Mouse (Mus musculus) stomach, embryonic 16.5 days (tissue): ENCODE data around the gene Itk. TPM values are rescaled to one million over a fixed set of nuclear protein-coding genes. Genes with fewer than 3 reads are reported as not detected.

Experiments
- ATAC-seq: fragments of 200-750 bp; cut with Nextera tagmentation; 2 replicates; pipeline ENCODE4 v1.8.0; 2017; ENCODE audit warnings: moderate number of reproducible peaks, moderate TSS enrichment; ENCODE audit not compliant: insufficient read depth, low FRiP score
- H3K27ac ChIP-seq: fragments of 300-500 bp; sonication (generic); 2 replicates; pipeline ENCODE4 v1.5.1; 2014; ENCODE audit warnings: low read length
- H3K27me3 ChIP-seq: fragments of 300-500 bp; sonication (generic); 2 replicates; pipeline ENCODE4 v1.6.1; 2014; ENCODE audit warnings: low read length, control low read depth, mixed read lengths; ENCODE audit not compliant: control insufficient read depth, insufficient read depth
- H3K36me3 ChIP-seq: fragments of 300-500 bp; sonication (generic); 2 replicates; pipeline ENCODE4 v1.6.1; 2014; ENCODE audit warnings: low read length; ENCODE audit not compliant: control insufficient read depth, insufficient read depth
- H3K4me1 ChIP-seq: fragments of 300-500 bp; sonication (generic); 2 replicates; pipeline ENCODE4 v1.6.1; 2014; ENCODE audit warnings: low read length, control low read depth, mixed read lengths; ENCODE audit not compliant: control insufficient read depth, insufficient read depth
- H3K4me2 ChIP-seq: fragments of 300-500 bp; sonication (generic); 2 replicates; pipeline ENCODE4 v1.6.1; 2014; ENCODE audit warnings: low read depth, low read length, mixed read lengths
- H3K4me3 ChIP-seq: fragments of 300-500 bp; sonication (generic); replicated peaks from 2 replicates; pipeline ENCODE4 v1.5.1; 2014; ENCODE audit warnings: mild to moderate bottlenecking, low read length
- H3K9ac ChIP-seq: fragments of 300-500 bp; sonication (generic); 2 replicates; pipeline ENCODE4 v1.6.1; 2014; ENCODE audit warnings: low read length
- H3K9me3 ChIP-seq: fragments of 300-500 bp; sonication (generic); replicated peaks from 2 replicates; pipeline ENCODE4 v1.6.1; 2016; ENCODE audit warnings: low read length, control low read depth; ENCODE audit not compliant: control insufficient read depth
- WGBS: fragments of 180-500 bp; shearing (Covaris S2); extraction: QIAGEN DNeasy Blood & Tissue Kit; methylation state at CpG from one replicate; pipeline ENCODE4 v1.1.7; 2014; 5-methylcytosine and 5-hydroxymethylcytosine counted together
- polyA plus RNA-seq: library from polyadenylated mRNA; unstranded; fragments of >200 nt; fragmentation: Nextera tagmentation; extraction: Ambion mirVana; gene quantifications from 2 replicates; pipeline ENCODE4 v1.2.1, GENCODE M21; 2015

Itk gene
- polyA plus RNA-seq, 1 experiment from 2014 or later: 0.49 TPM

- WGBS: 88% methylated on average over 2 of the region's 2 CpGs
- H3K9me3 ChIP-seq: no peaks in the 10 kb centered on the region
- H3K9ac ChIP-seq: no peak overlapping the region
- no peaks in the 10 kb centered on the region for H3K27me3 ChIP-seq
- H3K36me3 ChIP-seq: no peaks in the 10 kb centered on the region
- ATAC-seq: no peak
- H3K27ac ChIP-seq: no peak overlapping the region
- H3K4me1 ChIP-seq: no peaks in the 10 kb centered on the region
- no peak overlapping the region for H3K4me3 ChIP-seq
- H3K4me2 ChIP-seq: no peak overlapping the region
Measured at GRCm38 (mm10) chr11:46384925-46385324, 4.4 kb downstream of the Itk start.

GRCm38 (mm10) chr11:46382466-46382865, 6.8 kb downstream of the Itk start:
- H3K9ac ChIP-seq: no peak overlapping the region
- H3K4me1 ChIP-seq: no peaks in the 10 kb centered on the region
- H3K36me3 ChIP-seq: no peaks in the 10 kb centered on the region
- H3K4me2 ChIP-seq: no peak overlapping the region
- no peak overlapping the region for H3K27ac ChIP-seq
- H3K9me3 ChIP-seq: no peaks in the 10 kb centered on the region
- no peak overlapping the region for H3K4me3 ChIP-seq
- no peak for ATAC-seq
- H3K27me3 ChIP-seq: no peaks in the 10 kb centered on the region
- 94% methylated on average over 4 of the region's 4 CpGs for WGBS

GRCm38 (mm10) chr11:46380097-46380675, 9.1 kb downstream of the Itk start:
- Histone ChIP-seq H3K4me2 (no peak overlapping the region), H3K27me3 (no peaks in the 10 kb centered on the region), H3K36me3 (no peaks in the 10 kb centered on the region), H3K4me3 (no peak overlapping the region), H3K4me1 (no peaks in the 10 kb centered on the region), H3K9me3 (no peaks in the 10 kb centered on the region), H3K9ac (no peak overlapping the region), H3K27ac (no peak overlapping the region)
- 77% methylated on average over 7 of the region's 7 CpGs for WGBS
- ATAC-seq: no peak

- WGBS: 84% methylated on average over 8 of the region's 8 CpGs
- no peak overlapping the region for H3K27ac ChIP-seq
- no peak overlapping the region for H3K4me3 ChIP-seq
- no peaks in the 10 kb centered on the region for H3K9me3 ChIP-seq
- no peaks in the 10 kb centered on the region for H3K4me1 ChIP-seq
- H3K36me3 ChIP-seq: no peaks in the 10 kb centered on the region
- ATAC-seq: no peak
- no peaks in the 10 kb centered on the region for H3K27me3 ChIP-seq
- H3K9ac ChIP-seq: no peak overlapping the region
- no peak overlapping the region for H3K4me2 ChIP-seq
Measured at GRCm38 (mm10) chr11:46377819-46378782, 11.2 kb downstream of the Itk start.

- H3K4me2 ChIP-seq: no peak overlapping the region
- H3K27me3 ChIP-seq: no peaks in the 10 kb centered on the region
- no peaks in the 10 kb centered on the region for H3K9me3 ChIP-seq
- H3K4me3 ChIP-seq: no peak overlapping the region
- no peaks in the 10 kb centered on the region for H3K36me3 ChIP-seq
- H3K27ac ChIP-seq: no peak overlapping the region
- ATAC-seq: no peak
- no peaks in the 10 kb centered on the region for H3K4me1 ChIP-seq
- WGBS: 87% methylated on average over 1 of the region's 1 CpGs
- H3K9ac ChIP-seq: no peak overlapping the region
Measured at GRCm38 (mm10) chr11:46377316-46377715, 12.0 kb downstream of the Itk start.

- whole genome bisulfite sequencing: 85% methylated on average over 8 of the region's 8 CpGs
- no peaks in the 10 kb centered on the region for H3K36me3 ChIP-seq
- H3K9ac ChIP-seq: no peak overlapping the region
- H3K27me3 ChIP-seq: no peaks in the 10 kb centered on the region
- H3K9me3 ChIP-seq: no peaks in the 10 kb centered on the region
- H3K4me1 ChIP-seq: no peaks in the 10 kb centered on the region
- no peak overlapping the region for H3K4me3 ChIP-seq
- no peak for ATAC-seq
- no peak overlapping the region for H3K27ac ChIP-seq
- H3K4me2 ChIP-seq: no peak overlapping the region
Measured at GRCm38 (mm10) chr11:46375015-46375414, 14.3 kb downstream of the Itk start.

GRCm38 (mm10) chr11:46373071-46374030, 16.0 kb downstream of the Itk start:
- WGBS: 80% methylated on average over 13 of the region's 13 CpGs
- Histone ChIP-seq H3K4me3 (no peak overlapping the region), H3K4me1 (no peaks in the 10 kb centered on the region), H3K9me3 (no peaks in the 10 kb centered on the region), H3K4me2 (no peak overlapping the region), H3K9ac (no peak overlapping the region), H3K36me3 (no peaks in the 10 kb centered on the region), H3K27me3 (no peaks in the 10 kb centered on the region), H3K27ac (no peak overlapping the region)
- ATAC-seq: no peak

- no peak overlapping the region for H3K9ac ChIP-seq
- H3K4me1 ChIP-seq: no peaks in the 10 kb centered on the region
- no peak overlapping the region for H3K27ac ChIP-seq
- no peaks in the 10 kb centered on the region for H3K27me3 ChIP-seq
- 70% methylated on average over 8 of the region's 8 CpGs for WGBS
- no peak for ATAC-seq
- H3K4me3 ChIP-seq: no peak overlapping the region
- no peaks in the 10 kb centered on the region for H3K9me3 ChIP-seq
- H3K36me3 ChIP-seq: no peaks in the 10 kb centered on the region
- H3K4me2 ChIP-seq: no peak overlapping the region
Measured at GRCm38 (mm10) chr11:46372331-46372953, 16.9 kb downstream of the Itk start.
